Mouse (Mus musculus) liver, postnatal 0 days (tissue): ENCODE measurements around the gene Smim14. TPM values are rescaled to one million over a fixed set of nuclear protein-coding genes. Genes with fewer than 3 reads are reported as not detected.

Experiments
- ATAC-seq: fragments of 200-750 bp; cut with Nextera tagmentation; 2 replicates; pipeline ENCODE4 v1.8.0; 2017; ENCODE audit warnings: mild to moderate bottlenecking, moderate library complexity
- DNase-seq: peaks from one replicate; pipeline ENCODE4 v3.0.0-alpha.2; 2016
- H3K27ac ChIP-seq: fragments of 300-500 bp; sonication (generic); 2 replicates; pipeline ENCODE4 v1.5.1; 2014; ENCODE audit warnings: antibody characterized with exemption, moderate library complexity, mild to moderate bottlenecking, low read depth
- H3K27me3 ChIP-seq: fragments of 300-500 bp; sonication (generic); 2 replicates; pipeline ENCODE4 v1.6.1; 2014; ENCODE audit warnings: low read length, control low read depth, mixed read lengths; ENCODE audit not compliant: insufficient read depth
- H3K36me3 ChIP-seq: fragments of 300-500 bp; sonication (generic); replicated peaks from 2 replicates; pipeline ENCODE4 v1.6.1; 2014; ENCODE audit warnings: mild to moderate bottlenecking, control low read depth, low read length, moderate library complexity, mixed read lengths; ENCODE audit not compliant: insufficient read depth
- H3K4me1 ChIP-seq: fragments of 300-500 bp; sonication (generic); 2 replicates; pipeline ENCODE4 v1.6.1; 2014; ENCODE audit warnings: antibody characterized with exemption, mild to moderate bottlenecking, control low read depth; ENCODE audit not compliant: insufficient read depth
- H3K4me2 ChIP-seq: fragments of 300-500 bp; sonication (generic); 2 replicates; pipeline ENCODE4 v1.6.1; 2014; ENCODE audit warnings: low read depth, mild to moderate bottlenecking, low read length, moderate library complexity, mixed read lengths
- H3K4me3 ChIP-seq: fragments of 300-500 bp; sonication (generic); 2 replicates; pipeline ENCODE4 v1.5.1; 2014; ENCODE audit warnings: low read depth, low read length
- H3K9ac ChIP-seq: fragments of 300-500 bp; sonication (generic); replicated peaks from 2 replicates; pipeline ENCODE4 v1.6.1; 2014; ENCODE audit warnings: mild to moderate bottlenecking, moderate library complexity
- H3K9me3 ChIP-seq: fragments of 300-500 bp; sonication (generic); 2 replicates; pipeline ENCODE4 v1.6.1; 2016; ENCODE audit warnings: mild to moderate bottlenecking, control low read depth, low read length, mixed read lengths
- CTCF ChIP-seq: sonication (generic); IDR thresholded peaks from 2 replicates; pipeline ENCODE4 v1.5.1; 2016; ENCODE audit warnings: antibody characterized with exemption, low read depth
- EP300 ChIP-seq: IDR thresholded peaks from 2 replicates; pipeline ENCODE4 v1.6.1; 2016; ENCODE audit warnings: antibody characterized with exemption, low read depth, mild to moderate bottlenecking
- WGBS: fragments of 180-500 bp; shearing (Covaris S2); extraction: QIAGEN DNeasy Blood & Tissue Kit; methylation state at CpG from one replicate; pipeline ENCODE4 v1.1.7; 2014; ENCODE audit not compliant: insufficient replicate concordance; 5-methylcytosine and 5-hydroxymethylcytosine counted together
- polyA plus RNA-seq: library from polyadenylated mRNA; unstranded; fragments of >200 nt; fragmentation: Nextera tagmentation; extraction: Ambion mirVana; gene quantifications from 2 replicates; pipeline ENCODE4 v1.2.1, GENCODE M21; 2015

Gene Smim14
- polyA plus RNA-seq, 1 experiment from 2014 or later, result 91.0 TPM

GRCm38 (mm10) chr5:65491767-65492715 is 44.9 kb downstream of the Smim14 start:
- Histone ChIP-seq H3K4me3 (peak overlapping the region; percentile 76), H3K36me3 (peaks cover 9% of the 10 kb centered on the region; the same call in 1 of the 2 replicates), H3K9ac (peak overlapping the region; percentile 81), H3K27ac (peak overlapping the region; percentile 98), H3K4me1 (peaks cover 34% of the 10 kb centered on the region), H3K27me3 (no peaks in the 10 kb centered on the region), H3K4me2 (peak overlapping the region; percentile 97), H3K9me3 (no peaks in the 10 kb centered on the region)
- under 1% methylated on average over 47 of the region's 57 CpGs for WGBS
- TF ChIP-seq EP300 (no peak), CTCF (peak; percentile 62)
- DNase-seq (peak; percentile 81), ATAC-seq (peak; percentile 79)

GRCm38 (mm10) chr5:65489830-65490229 is 47.2 kb downstream of the Smim14 start:
- DNase-seq, result no peak
- 44% methylated on average over 4 of the region's 4 CpGs for WGBS
- H3K9me3 ChIP-seq, result no peaks in the 10 kb centered on the region
- no peak overlapping the region; the same call in 1 of the 2 replicates for H3K27ac ChIP-seq
- no peak overlapping the region for H3K4me3 ChIP-seq
- H3K4me1 ChIP-seq, result peaks cover 35% of the 10 kb centered on the region
- H3K27me3 ChIP-seq, result no peaks in the 10 kb centered on the region
- peaks cover 9% of the 10 kb centered on the region; the same call in 1 of the 2 replicates for H3K36me3 ChIP-seq
- ATAC-seq, result no peak
- no peak for TF ChIP-seq CTCF
- no peak for TF ChIP-seq EP300
- H3K4me2 ChIP-seq, result peak overlapping the region; percentile 97
- H3K9ac ChIP-seq, result no peak overlapping the region

GRCm38 (mm10) chr5:65488725-65489124 is 48.3 kb downstream of the Smim14 start:
- H3K9me3 ChIP-seq, result no peaks in the 10 kb centered on the region
- H3K27ac ChIP-seq, result no peak overlapping the region
- ATAC-seq, result no peak
- peak overlapping the region; percentile 27 for H3K4me2 ChIP-seq
- no peak overlapping the region for H3K4me3 ChIP-seq
- no peak overlapping the region; the same call in 1 of the 2 replicates for H3K9ac ChIP-seq
- TF ChIP-seq EP300 (no peak), CTCF (no peak)
- peaks cover 11% of the 10 kb centered on the region; the same call in 1 of the 2 replicates for H3K36me3 ChIP-seq
- WGBS, result 62% methylated on average over 7 of the region's 7 CpGs
- no peaks in the 10 kb centered on the region for H3K27me3 ChIP-seq
- DNase-seq, result no peak
- H3K4me1 ChIP-seq, result peaks cover 40% of the 10 kb centered on the region

GRCm38 (mm10) chr5:65487381-65487780 is 49.6 kb downstream of the Smim14 start:
- H3K9ac ChIP-seq, result peak overlapping the region; percentile 16
- H3K27ac ChIP-seq, result peak overlapping the region; percentile 63
- no peak overlapping the region for H3K4me2 ChIP-seq
- DNase-seq, result no peak
- no peaks in the 10 kb centered on the region for H3K27me3 ChIP-seq
- peaks cover 11% of the 10 kb centered on the region; the same call in 1 of the 2 replicates for H3K36me3 ChIP-seq
- no peak for TF ChIP-seq EP300
- TF ChIP-seq CTCF, result no peak
- no peak overlapping the region for H3K4me3 ChIP-seq
- no peak for ATAC-seq
- 63% methylated on average over 10 of the region's 10 CpGs for WGBS
- H3K9me3 ChIP-seq, result no peaks in the 10 kb centered on the region
- H3K4me1 ChIP-seq, result peaks cover 44% of the 10 kb centered on the region

GRCm38 (mm10) chr5:65486514-65486913 is 50.5 kb downstream of the Smim14 start:
- no peaks in the 10 kb centered on the region for H3K9me3 ChIP-seq
- H3K9ac ChIP-seq, result no peak overlapping the region
- WGBS, result 49% methylated on average over 2 of the region's 2 CpGs
- TF ChIP-seq EP300, result no peak
- no peak for TF ChIP-seq CTCF
- peak overlapping the region; percentile 63 for H3K27ac ChIP-seq
- no peaks in the 10 kb centered on the region for H3K27me3 ChIP-seq
- ATAC-seq (no peak), DNase-seq (no peak)
- H3K36me3 ChIP-seq, result peaks cover 11% of the 10 kb centered on the region; the same call in 1 of the 2 replicates
- H3K4me1 ChIP-seq, result peaks cover 46% of the 10 kb centered on the region
- no peak overlapping the region for H3K4me3 ChIP-seq
- no peak overlapping the region for H3K4me2 ChIP-seq

GRCm38 (mm10) chr5:65482996-65483395 is 54.0 kb downstream of the Smim14 start:
- Histone ChIP-seq H3K4me3 (no peak overlapping the region), H3K4me2 (no peak overlapping the region)

More at GRCm38 (mm10) chr5:65482996-65483395, 54.0 kb downstream of the Smim14 start:
- Histone ChIP-seq H3K9ac (no peak overlapping the region), H3K27ac (no peak overlapping the region; the same call in 1 of the 2 replicates), H3K27me3 (no peaks in the 10 kb centered on the region), H3K36me3 (0 out of 2 replicates have a peak, but pooled peaks cover 6% of the 10 kb centered on the region), H3K9me3 (no peaks in the 10 kb centered on the region), H3K4me1 (peaks cover 33% of the 10 kb centered on the region)
- TF ChIP-seq CTCF (no peak), EP300 (no peak)
- 81% methylated on average over 4 of the region's 4 CpGs for WGBS
- no peak for ATAC-seq
- DNase-seq, result no peak
